Mouse (Mus musculus): ENCODE results near the gene Stam.
"Not testable (repeated sequence)": the region's sequence is repeated elsewhere in the genome, so short reads cannot be mapped to it uniquely, and the experiment has no call there.

Stam gene

GRCm38 (mm10) chr2:14198325-14198903, 124.5 kb downstream of the Stam start:
- not testable (repeated sequence) for DNase-seq
